ENCODE assay signal across 8 mouse cellular contexts in genomic region chr11:89175511-89175910, GRCm38 (mm10).
DNase-seq lines count a peak whose midpoint lies in the region; ATAC-seq and TF ChIP-seq lines count a peak whose summit lies in the region.

No protein-coding gene starts in this region.

- no peak overlapping the region for H3K4me3 ChIP-seq in kidney, embryonic 16.5 days (ENCODE audit: low read length)
- H3K4me3 ChIP-seq in kidney, adult 2 months (ENCODE audit: insufficient read depth, low read depth, low read length) = no peak overlapping the region
- no peak overlapping the region for H3K4me3 ChIP-seq in hindbrain, embryonic 12.5 days
- no peak overlapping the region for H3K4me3 ChIP-seq in midbrain, embryonic 16.5 days (ENCODE audit: low read depth, low read length)
- H3K4me3 ChIP-seq in cerebellum, adult 2 months (replicated peaks; ENCODE audit: insufficient read depth, low read depth, low read length) = no peak overlapping the region

- H3K4me1 ChIP-seq in kidney, embryonic 16.5 days (ENCODE audit: insufficient read depth, low read length) = peaks cover 13% of the 10 kb centered on the region
- H3K4me1 ChIP-seq in kidney, adult 2 months (ENCODE audit: control insufficient read depth, insufficient read depth, low read length) = no peaks in the 10 kb centered on the region
- H3K4me1 ChIP-seq in hindbrain, embryonic 12.5 days = peaks cover 10% of the 10 kb centered on the region; the same call in 1 of the 2 replicates
- H3K4me1 ChIP-seq in midbrain, embryonic 16.5 days (ENCODE audit: control insufficient read depth, insufficient read depth, low read length) = 0 out of 2 replicates have a peak, but pooled peaks cover 2% of the 10 kb centered on the region
- no peaks in the 10 kb centered on the region for H3K4me1 ChIP-seq in cerebellum, adult 2 months (ENCODE audit: control insufficient read depth, insufficient read depth, low read length)

- no peaks in the 10 kb centered on the region for H3K36me3 ChIP-seq in kidney, embryonic 16.5 days (ENCODE audit: insufficient read depth, low read length)
- no peaks in the 10 kb centered on the region for H3K36me3 ChIP-seq in kidney, adult 2 months (ENCODE audit: control insufficient read depth, insufficient read depth, low read length)
- H3K36me3 ChIP-seq in hindbrain, embryonic 12.5 days = no peaks in the 10 kb centered on the region
- no peaks in the 10 kb centered on the region for H3K36me3 ChIP-seq in midbrain, embryonic 16.5 days (ENCODE audit: control insufficient read depth, insufficient read depth, low read length)

- 2% methylated on average over 9 of the region's 9 CpGs for whole genome bisulfite sequencing in kidney, embryonic 16.5 days
- 2% methylated on average over 9 of the region's 9 CpGs for WGBS in kidney, adult 2 months
- 12% methylated on average over 9 of the region's 9 CpGs for WGBS in hindbrain, embryonic 12.5 days
- WGBS in midbrain, embryonic 16.5 days = 10% methylated on average over 8 of the region's 9 CpGs
- 17% methylated on average over 9 of the region's 9 CpGs for WGBS in cerebellum, adult 2 months

- no peak for TF ChIP-seq CTCF in kidney, adult 2 months (conservative IDR thresholded peaks at IDR 0.05; ENCODE audit: insufficient read depth, insufficient read length, low read depth, low read length)
- no peak for TF ChIP-seq CTCF in cerebellum, adult 2 months (IDR thresholded peaks at IDR 0.05; ENCODE audit: borderline replicate concordance, insufficient read depth, low read depth, low read length)

- H3K9ac ChIP-seq in kidney, embryonic 16.5 days (replicated peaks; ENCODE audit: low read length) = no peak overlapping the region
- H3K9ac ChIP-seq in hindbrain, embryonic 12.5 days = no peak overlapping the region
- H3K9ac ChIP-seq in midbrain, embryonic 16.5 days (ENCODE audit: low read depth, low read length) = no peak overlapping the region

- H3K27ac ChIP-seq in kidney, embryonic 16.5 days (ENCODE audit: low read length) = no peak overlapping the region
- no peak overlapping the region for H3K27ac ChIP-seq in kidney, adult 2 months (ENCODE audit: insufficient read depth, low read depth, low read length)
- no peak overlapping the region for H3K27ac ChIP-seq in hindbrain, embryonic 12.5 days
- no peak overlapping the region for H3K27ac ChIP-seq in midbrain, embryonic 16.5 days (ENCODE audit: low read length)
- H3K27ac ChIP-seq in cerebellum, adult 2 months (ENCODE audit: insufficient read depth, low read length) = no peak overlapping the region

- no peaks in the 10 kb centered on the region for H3K27me3 ChIP-seq in kidney, embryonic 16.5 days (ENCODE audit: insufficient read depth, low read length)
- H3K27me3 ChIP-seq in kidney, adult 2 months (replicated peaks; ENCODE audit: control insufficient read depth, insufficient read depth, low read length) = no peaks in the 10 kb centered on the region
- H3K27me3 ChIP-seq in hindbrain, embryonic 12.5 days = no peaks in the 10 kb centered on the region
- no peaks in the 10 kb centered on the region for H3K27me3 ChIP-seq in midbrain, embryonic 16.5 days (ENCODE audit: control insufficient read depth, insufficient read depth, low read depth, low read length)
- no peaks in the 10 kb centered on the region; the same call in 1 of the 2 replicates for H3K27me3 ChIP-seq in cerebellum, adult 2 months (ENCODE audit: control insufficient read depth, insufficient read depth, low read length)

- no peak for TF ChIP-seq POLR2A in kidney, adult 2 months (IDR thresholded peaks at IDR 0.05; ENCODE audit: low read depth, low read length)
- TF ChIP-seq POLR2A in cerebellum, adult 2 months (IDR thresholded peaks at IDR 0.05; ENCODE audit: borderline replicate concordance, insufficient read depth, low read length) = no peak

- peak; percentile 67 for ATAC-seq in kidney, embryonic 16.5 days (ENCODE audit: low FRiP score, low TSS enrichment)
- peak; percentile 38; the same call in 1 of the 2 replicates for ATAC-seq in hindbrain, embryonic 12.5 days (ENCODE audit: low FRiP score)
- no peak for ATAC-seq in midbrain, embryonic 16.5 days

- no peaks in the 10 kb centered on the region for H3K9me3 ChIP-seq in kidney, embryonic 16.5 days (ENCODE audit: low read length)
- no peaks in the 10 kb centered on the region for H3K9me3 ChIP-seq in hindbrain, embryonic 12.5 days (replicated peaks)
- H3K9me3 ChIP-seq in midbrain, embryonic 16.5 days (replicated peaks; ENCODE audit: control insufficient read depth, low read length, poor library complexity, severe bottlenecking) = no peaks in the 10 kb centered on the region

- H3K4me2 ChIP-seq in kidney, embryonic 16.5 days (replicated peaks; ENCODE audit: low read depth, low read length) = peak overlapping the region; percentile 14
- peak overlapping the region; percentile 26; the same call in 1 of the 2 replicates for H3K4me2 ChIP-seq in hindbrain, embryonic 12.5 days (replicated peaks)
- H3K4me2 ChIP-seq in midbrain, embryonic 16.5 days (ENCODE audit: low read length) = peak overlapping the region; percentile 12; the same call in 1 of the 2 replicates

- peak; percentile 54 for DNase-seq in adrenal gland, postnatal 14 days
- DNase-seq in adrenal gland, adult 8-10 months = no peak
- no peak for DNase-seq in kidney, adult 2 months
- no peak for DNase-seq in spleen, adult 12 weeks (ENCODE audit: low spot score)
- DNase-seq in cerebellum, adult 2 months = no peak
